Mouse (Mus musculus) ES-E14 (cell line): ENCODE measurements around the gene G430095P16Rik. TPM values are rescaled to one million over a fixed set of nuclear protein-coding genes. Genes with fewer than 3 reads are reported as not detected.

Experiments used
- DNase-seq: peaks from one replicate; pipeline ENCODE4 v3.0.0-alpha.2; 2013; ENCODE audit warnings: low read depth, low spot score
- H3K27ac ChIP-seq: 2 replicates; pipeline ENCODE4 v1.5.1; 2012; ENCODE audit warnings: low read depth, mild to moderate bottlenecking, low read length, moderate library complexity, mixed read lengths; ENCODE audit not compliant: poor library complexity, insufficient read depth, severe bottlenecking
- H3K36me3 ChIP-seq: 2 replicates; pipeline ENCODE4 v1.6.1; 2012; ENCODE audit warnings: mild to moderate bottlenecking, low read length, moderate library complexity, mixed read lengths; ENCODE audit not compliant: control insufficient read depth, poor library complexity, insufficient read depth, severe bottlenecking
- H3K4me1 ChIP-seq, 2 experiments: fragments of 150-350 bp in 1 of 2; sonication (generic) in 1 of 2; 2 replicates each; pipeline ENCODE4 v1.6.1; 2012; ENCODE audit warnings: low read length in 2 of 2, mild to moderate bottlenecking in 1 of 2, mixed read lengths in 1 of 2; ENCODE audit not compliant: control insufficient read depth in 2 of 2, insufficient read depth in 2 of 2, poor library complexity in 1 of 2
- H3K4me3 ChIP-seq, 2 experiments: fragments of 150-350 bp in 1 of 2; sonication (generic) in 1 of 2; 2 replicates each; pipeline ENCODE4 v1.5.1; 2012; ENCODE audit warnings: low read length in 2 of 2, low read depth in 1 of 2, mild to moderate bottlenecking in 1 of 2, mixed read lengths in 1 of 2; ENCODE audit not compliant: insufficient read depth in 1 of 2, poor library complexity in 1 of 2, severe bottlenecking in 1 of 2
- H3K9ac ChIP-seq: 2 replicates; pipeline ENCODE4 v1.6.1; 2012; ENCODE audit warnings: low read depth, mild to moderate bottlenecking, low read length, mixed read lengths; ENCODE audit not compliant: poor library complexity, insufficient read depth, severe bottlenecking
- H3K9me3 ChIP-seq: fragments of 150-350 bp; sonication (generic); 2 replicates; pipeline ENCODE4 v1.6.1; 2012; ENCODE audit warnings: low read depth, mild to moderate bottlenecking, low read length; ENCODE audit not compliant: control insufficient read depth, insufficient read depth
- CHD2 ChIP-seq: IDR thresholded peaks from 2 replicates; pipeline ENCODE4 v1.6.1; 2014; ENCODE audit warnings: mild to moderate bottlenecking, low read depth, low read length, inconsistent platforms
- HCFC1 ChIP-seq: IDR thresholded peaks from 2 replicates; pipeline ENCODE4 v1.6.1; 2012; ENCODE audit warnings: low read length, inconsistent platforms, borderline replicate concordance; ENCODE audit not compliant: insufficient read depth
- MAFK ChIP-seq: IDR thresholded peaks from 2 replicates; pipeline ENCODE4 v1.6.1; 2014; ENCODE audit warnings: mild to moderate bottlenecking, low read depth, low read length, inconsistent platforms; ENCODE audit not compliant: insufficient read depth
- ZC3H11A ChIP-seq: IDR thresholded peaks from 2 replicates; pipeline ENCODE4 v1.6.1; 2012; ENCODE audit warnings: low read depth, mild to moderate bottlenecking, inconsistent platforms, low read length, borderline replicate concordance
- ZNF384 ChIP-seq: IDR thresholded peaks from 2 replicates; pipeline ENCODE4 v1.6.1; 2012; ENCODE audit warnings: low read depth, low read length, inconsistent platforms
- in situ Hi-C, 2 experiments: fragments of 600-800 bp; cut with MboI; formaldehyde crosslinking; loops; one replicate each; pipeline ENCODE4 v1.15.1; 2025; ENCODE audit warnings: low sequenced_read_pairs in 2 of 2, inconsistent platforms in 1 of 2; ENCODE audit not compliant: unreplicated experiment in 2 of 2
- total RNA-seq: library from RNA; depleted of rRNA; stranded (reverse); fragments of 300-350 nt; gene quantifications from 2 replicates; pipeline ENCODE4 v1.2.3, GENCODE M21; 2012

Gene G430095P16Rik
- total RNA-seq, 1 experiment, result 2.1 TPM

- no peak overlapping the region for H3K4me3 ChIP-seq
- no peaks in the 10 kb centered on the region for H3K36me3 ChIP-seq
- H3K27ac ChIP-seq, result no peak overlapping the region
- TF ChIP-seq CHD2 (no peak), MAFK (no peak), ZC3H11A (no peak), HCFC1 (no peak), ZNF384 (no peak)
- H3K9me3 ChIP-seq, result no peaks in the 10 kb centered on the region
- H3K9ac ChIP-seq, result no peak overlapping the region
- in situ Hi-C loops, result no loop called here
- no peaks in the 10 kb centered on the region for H3K4me1 ChIP-seq
- DNase-seq, result no peak
Measured at GRCm38 (mm10) chr8:84760405-84760805, 37.6 kb downstream of the G430095P16Rik start.

GRCm38 (mm10) chr8:84760901-84761300 lies 38.1 kb downstream of the G430095P16Rik start:
- in situ Hi-C loops, result no loop called here
- no peak overlapping the region for H3K9ac ChIP-seq
- TF ChIP-seq HCFC1, result no peak
- no peak for TF ChIP-seq ZNF384
- no peak for TF ChIP-seq ZC3H11A
- no peak for TF ChIP-seq CHD2
- no peak for TF ChIP-seq MAFK
- no peak overlapping the region for H3K27ac ChIP-seq
- no peaks in the 10 kb centered on the region for H3K9me3 ChIP-seq
- H3K36me3 ChIP-seq, result no peaks in the 10 kb centered on the region
- no peaks in the 10 kb centered on the region for H3K4me1 ChIP-seq
- DNase-seq, result no peak
- no peak overlapping the region for H3K4me3 ChIP-seq

GRCm38 (mm10) chr8:84764100-84764499 lies 41.3 kb downstream of the G430095P16Rik start:
- no peaks in the 10 kb centered on the region for H3K36me3 ChIP-seq
- H3K4me3 ChIP-seq, result no peak overlapping the region
- in situ Hi-C loops, result no loop called here
- H3K9me3 ChIP-seq, result no peaks in the 10 kb centered on the region
- no peak overlapping the region for H3K27ac ChIP-seq
- no peak for TF ChIP-seq HCFC1
- TF ChIP-seq ZC3H11A, result no peak
- TF ChIP-seq ZNF384, result no peak
- TF ChIP-seq CHD2, result no peak
- TF ChIP-seq MAFK, result no peak
- H3K4me1 ChIP-seq, result no peaks in the 10 kb centered on the region
- H3K9ac ChIP-seq, result no peak overlapping the region
- DNase-seq, result no peak

GRCm38 (mm10) chr8:84764870-84765495 lies 42.2 kb downstream of the G430095P16Rik start:
- in situ Hi-C loops, result no loop called here
- TF ChIP-seq MAFK, result no peak
- TF ChIP-seq ZC3H11A, result no peak
- TF ChIP-seq CHD2, result no peak
- no peak for TF ChIP-seq HCFC1
- TF ChIP-seq ZNF384, result no peak
- Histone ChIP-seq H3K36me3 (no peaks in the 10 kb centered on the region), H3K4me1 (no peaks in the 10 kb centered on the region), H3K9ac (no peak overlapping the region), H3K27ac (no peak overlapping the region), H3K4me3 (no peak overlapping the region), H3K9me3 (no peaks in the 10 kb centered on the region)
- no peak for DNase-seq

GRCm38 (mm10) chr8:84765629-84766028 lies 42.8 kb downstream of the G430095P16Rik start:
- H3K9me3 ChIP-seq, result no peaks in the 10 kb centered on the region
- in situ Hi-C loops, result no loop called here
- no peaks in the 10 kb centered on the region for H3K4me1 ChIP-seq
- H3K4me3 ChIP-seq, result no peak overlapping the region
- no peak overlapping the region for H3K9ac ChIP-seq
- H3K27ac ChIP-seq, result no peak overlapping the region
- TF ChIP-seq CHD2 (no peak), HCFC1 (no peak), ZNF384 (no peak), MAFK (no peak), ZC3H11A (no peak)
- DNase-seq, result no peak
- H3K36me3 ChIP-seq, result no peaks in the 10 kb centered on the region
